Comparison of ENCODE assay signal across 8 mouse cellular contexts in genomic region chr10:93291843-93292242, GRCm38 (mm10). TPM values are rescaled to one million over a fixed set of nuclear protein-coding genes. Genes with fewer than 3 reads are reported as not detected.
A peak's percentile ranks its signal among the peaks of the same experiment; 100 is the strongest.
DNase-seq lines count a peak whose midpoint lies in the region; ATAC-seq and TF ChIP-seq lines count a peak whose summit lies in the region.

No protein-coding gene starts in this region.

- H3K4me3 ChIP-seq in heart, embryonic 16.5 days (ENCODE audit: low read length): 0 out of 2 replicates have a peak overlapping the region, but pooled peaks have one; percentile 14

- peak overlapping the region; percentile 45 for H3K4me2 ChIP-seq in heart, embryonic 16.5 days (ENCODE audit: low read depth, low read length)

- peaks cover 46% of the 10 kb centered on the region for H3K4me1 ChIP-seq in heart, embryonic 16.5 days (ENCODE audit: control insufficient read depth, insufficient read depth, low read length)

- no peaks in the 10 kb centered on the region for H3K27me3 ChIP-seq in heart, embryonic 16.5 days (ENCODE audit: control insufficient read depth, insufficient read depth, low read length)

- TF ChIP-seq POLR2A in brain, embryonic 14.5 days (IDR thresholded peaks at IDR 0.05; ENCODE audit: borderline replicate concordance, extremely low read depth, insufficient read depth, insufficient read length, poor library complexity, severe bottlenecking): no peak

- peak; percentile 90 for TF ChIP-seq CTCF in brain, embryonic 14.5 days (IDR thresholded peaks at IDR 0.05; ENCODE audit: borderline replicate concordance, extremely low read depth, insufficient read depth, insufficient read length)

- ATAC-seq in erythroblast, adult 5-6 weeks (replicated peaks; ENCODE audit: low FRiP score, poor library complexity, severe bottlenecking): peak; percentile 77
- ATAC-seq in heart, embryonic 16.5 days (replicated peaks; ENCODE audit: extremely low read depth, insufficient read depth, low FRiP score): no peak
- peak; percentile 68 for ATAC-seq in megakaryocyte, adult 5-6 weeks (ENCODE audit: poor library complexity, severe bottlenecking)

- WGBS in heart, embryonic 16.5 days: 9% methylated on average over 6 of the region's 6 CpGs

- H3K36me3 ChIP-seq in heart, embryonic 16.5 days (ENCODE audit: control insufficient read depth, insufficient read depth): no peaks in the 10 kb centered on the region

- peak; percentile 72 for DNase-seq in Muller cell, postnatal 12 days (ENCODE audit: inconsistent ontology term)
- DNase-seq in brain, embryonic 14.5 days (ENCODE audit: low read depth): peak; percentile 93
- peak; percentile 62 to 89 for DNase-seq in layer of hippocampus, adult 18-20 months (ENCODE audit: low spot score in 2 of 2)
- DNase-seq in right cerebral cortex, postnatal 25 days: peak; percentile 78
- peak; percentile 45 for DNase-seq in yolk sac, embryonic 10.5 days (ENCODE audit: low spot score)

- peak overlapping the region; percentile 61 for H3K27ac ChIP-seq in heart, embryonic 16.5 days (ENCODE audit: low read length)

- peak overlapping the region; percentile 28; the same call in 1 of the 2 replicates for H3K9ac ChIP-seq in heart, embryonic 16.5 days (ENCODE audit: low read length)

- H3K9me3 ChIP-seq in heart, embryonic 16.5 days (replicated peaks; ENCODE audit: control insufficient read depth, low read length): no peaks in the 10 kb centered on the region

RNA-seq across cellular contexts. Expression of gene Elk3, which starts 19.1 kb away (rescaled TPM):
- polyA plus RNA-seq in brain, embryonic 14.5 days (2012; rRNA removed): 14.2 and 16.0 TPM in 2 replicates
- total RNA-seq in erythroblast, adult 5-6 weeks (2015; ENCODE audit: low replicate concordance): 3.8 TPM in 2 replicates
- total RNA-seq in erythroblast, adult 5-6 weeks (2017; ENCODE audit: low replicate concordance): 3.3 and 4.2 TPM in 2 replicates
- 29.3 and 34.2 TPM in 2 replicates for polyA plus RNA-seq in heart, embryonic 16.5 days (2015; fragmentation: Nextera tagmentation; extraction: Ambion mirVana)
- total RNA-seq in layer of hippocampus, adult 18-20 months (2021): 1 to 10 TPM; 6.6 to 8.4 TPM
- 27.1 and 29.4 TPM in 2 replicates for total RNA-seq in megakaryocyte, adult 5-6 weeks (2015)
- total RNA-seq in megakaryocyte, adult 5-6 weeks (2017): 19.8 and 22.6 TPM in 2 replicates
